Mouse (Mus musculus) naive thymus-derived CD4-positive, alpha-beta T cell, adult 2 months (primary cell): Measurements from ENCODE around the gene Myo9b.
A peak's percentile ranks its signal among the peaks of the same experiment; 100 is the strongest.
"Not testable (repeated sequence)": the region's sequence is repeated elsewhere in the genome, so short reads cannot be mapped to it uniquely, and the experiment has no call there.

Source experiments
- DNase-seq: peaks from one replicate; pipeline ENCODE4 v3.0.0-alpha.2; 2011; ENCODE audit warnings: low read depth

The Myo9b gene

DNA sequence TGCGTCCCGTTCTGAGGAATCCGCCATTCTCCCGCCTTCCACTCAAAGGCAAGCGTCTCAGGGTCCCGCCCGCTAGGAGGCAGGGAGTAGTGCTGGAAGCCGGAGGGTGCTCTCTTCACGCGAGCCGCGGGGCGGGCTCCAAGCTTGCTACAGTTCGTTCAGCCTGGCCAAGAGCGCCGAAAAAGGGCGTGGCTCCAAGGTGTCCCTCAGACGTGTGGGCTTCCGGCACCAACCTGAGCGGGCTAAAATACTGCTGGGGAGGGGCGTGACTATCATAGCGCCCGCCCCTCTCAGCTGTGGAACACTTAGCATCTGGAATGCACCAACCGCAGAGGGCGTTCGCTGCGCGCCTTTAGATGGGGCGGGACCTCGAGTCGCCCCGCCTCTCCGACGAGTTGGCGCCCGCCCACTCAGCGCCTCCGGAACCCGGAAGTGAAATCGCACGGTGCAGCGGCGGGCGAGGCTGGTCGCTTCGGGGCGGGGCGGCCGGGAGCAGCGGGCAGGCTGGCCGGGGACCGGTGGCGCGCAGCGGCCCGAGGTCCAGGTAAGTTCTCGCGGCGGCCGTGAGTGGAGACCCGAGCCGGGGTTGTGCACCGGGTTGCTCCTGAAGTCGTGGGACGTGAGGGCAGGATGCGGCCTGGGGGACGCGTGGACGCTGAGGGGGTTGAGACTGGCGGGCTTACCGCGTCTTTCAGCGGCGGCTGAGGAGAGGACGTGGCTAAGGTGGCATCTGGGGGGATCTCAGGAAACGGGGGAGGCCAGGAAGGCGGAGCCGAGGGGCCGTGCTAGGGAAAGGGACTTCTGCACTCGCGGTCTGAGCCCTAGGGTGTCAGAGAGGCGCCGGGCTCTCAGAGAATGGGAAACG, at the start of gene Myo9b, which contains the start of gene Haus8:
Myo9b (plus strand) TSS at position 429 of the 865 bp plus-strand sequence.
Haus8 (minus strand) TSS at position 649 of the 865 bp plus-strand sequence.
- DNase-seq, result peak; percentile 100

DNA sequence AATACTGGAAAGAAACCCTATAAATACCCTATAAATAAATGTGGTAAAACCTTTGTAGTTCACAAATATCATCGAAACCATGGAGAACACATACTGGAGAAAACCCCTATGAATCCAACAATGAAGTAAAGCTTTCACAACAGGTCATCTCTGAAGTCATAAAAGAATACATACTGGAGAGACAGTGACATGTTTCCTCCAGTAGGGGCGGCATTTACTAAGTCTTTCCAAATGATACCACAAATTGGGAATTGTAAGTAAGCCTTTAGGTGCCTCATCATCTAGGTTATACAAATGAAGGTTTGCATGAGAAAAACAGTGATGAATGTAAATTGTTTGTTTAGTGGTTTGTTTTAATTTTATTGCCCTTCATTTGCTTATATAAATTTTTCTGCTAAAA, 48.0 kb upstream of the Myo9b start:
- peak; percentile 56 for DNase-seq

DNA sequence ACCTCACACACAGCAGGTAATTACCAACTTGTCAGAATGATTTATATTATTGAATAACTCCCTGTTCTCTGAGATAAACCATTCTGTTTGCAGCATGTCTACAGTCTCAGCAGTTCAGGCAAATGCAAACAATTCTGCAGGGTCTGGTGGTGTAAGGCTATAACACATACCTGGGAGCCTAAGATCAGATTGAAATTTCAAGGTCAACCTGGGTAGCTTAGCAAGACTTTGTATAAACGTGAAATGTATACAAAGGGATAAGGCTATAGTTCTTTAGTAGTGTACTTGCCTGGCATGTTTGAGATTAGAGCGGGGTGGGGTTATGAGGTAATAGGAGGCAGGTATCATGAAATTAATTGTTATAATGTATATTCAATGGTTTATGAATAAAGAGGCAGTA, 29.8 kb upstream of the Myo9b start:
- no peak for DNase-seq

GRCm38 (mm10) chr8:71248203-71248602, 24.3 kb upstream of the Myo9b start:
- DNase-seq, result no peak

GRCm38 (mm10) chr8:71256545-71257232, 15.8 kb upstream of the Myo9b start:
- DNase-seq, result no peak

DNA sequence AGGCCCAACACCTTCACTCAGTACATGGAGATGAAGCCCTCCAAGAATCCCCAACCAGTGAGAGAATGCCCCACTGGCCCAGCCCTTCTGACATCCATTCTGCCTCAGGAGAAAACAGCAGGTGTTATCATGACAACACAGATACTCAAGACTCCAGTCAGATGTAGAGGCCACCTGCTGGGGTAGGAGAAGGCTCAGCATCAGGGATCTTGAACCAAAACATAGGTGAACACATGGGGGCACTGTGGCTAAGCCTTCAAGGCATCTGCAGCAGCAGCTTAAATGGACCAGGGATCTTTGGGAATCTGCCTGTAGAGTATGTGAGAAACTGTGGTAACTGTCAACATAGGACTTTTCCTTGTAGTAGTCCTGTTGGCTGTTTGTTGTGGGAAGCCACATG, 11.3 kb upstream of the Myo9b start:
- no peak for DNase-seq

- no peak for DNase-seq
Observed at GRCm38 (mm10) chr8:71267690-71268089, 4.8 kb upstream of the Myo9b start.

- DNase-seq, result not testable (repeated sequence)
Observed at GRCm38 (mm10) chr8:71268286-71268685, 4.2 kb upstream of the Myo9b start.

DNA sequence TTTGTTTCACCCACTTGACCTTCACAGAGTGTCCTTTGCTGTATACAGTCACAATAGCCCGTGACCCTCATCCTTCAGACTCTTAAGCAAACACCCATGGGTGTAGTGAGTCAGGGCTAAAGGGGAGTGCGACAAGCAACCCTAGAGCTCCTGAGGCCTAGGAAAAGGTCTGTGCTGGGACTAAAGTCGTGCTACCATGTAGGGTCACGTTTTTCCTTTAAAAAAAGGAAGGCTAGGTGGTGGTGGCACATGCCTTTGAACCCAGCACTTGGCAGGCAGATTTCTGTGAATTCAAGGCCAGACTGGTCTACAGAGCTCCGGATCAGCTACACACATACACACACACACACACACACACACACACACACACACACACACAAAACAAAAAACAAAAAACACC, 884 bp upstream of the Myo9b start:
- peak; percentile 30 for DNase-seq

- DNase-seq, result peak; percentile 72
Observed at GRCm38 (mm10) chr8:71273151-71273510, 617 bp downstream of the Myo9b start.

- DNase-seq, result no peak
Observed at GRCm38 (mm10) chr8:71274478-71274877, 2.0 kb downstream of the Myo9b start.

DNA sequence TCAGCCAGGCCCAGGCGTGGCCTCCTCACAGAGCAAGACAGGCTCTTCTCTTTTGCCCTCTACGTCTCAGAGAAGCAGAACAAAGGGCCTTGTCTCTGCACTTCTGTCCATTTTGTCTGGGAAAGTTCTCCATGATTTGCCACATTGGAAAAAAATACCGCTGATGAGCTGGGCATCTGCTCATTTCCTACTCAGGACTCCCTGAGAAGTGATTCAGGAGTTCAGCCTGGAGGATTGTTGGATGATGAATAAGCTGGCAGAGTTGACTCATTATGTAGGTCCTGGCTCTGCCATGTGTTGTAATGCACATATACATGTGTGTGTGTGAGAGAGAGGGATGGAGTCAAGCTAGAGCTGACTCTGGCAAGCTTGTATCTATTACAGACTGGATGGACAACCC, 3.7 kb downstream of the Myo9b start:
- DNase-seq, result no peak

DNA sequence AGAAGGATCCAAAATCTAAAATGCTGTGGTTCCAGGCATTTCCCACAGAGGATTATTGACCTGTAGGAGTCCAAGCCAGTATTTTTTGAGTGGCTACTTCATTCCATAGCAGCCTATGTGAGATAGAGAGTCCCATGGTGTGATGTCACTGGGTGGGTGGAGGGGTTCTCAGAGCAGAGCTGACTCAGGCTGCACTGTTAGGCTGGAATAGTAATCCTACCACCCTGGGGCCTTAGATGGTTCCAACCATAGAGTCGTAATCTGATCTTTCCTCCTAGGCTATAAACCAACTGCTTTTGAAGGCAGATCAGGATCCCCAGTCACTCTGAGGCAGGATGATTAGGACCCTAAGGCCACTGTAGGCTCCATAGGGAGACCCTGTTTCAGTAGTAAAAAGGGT, 6.9 kb downstream of the Myo9b start:
- not testable (repeated sequence) for DNase-seq

DNA sequence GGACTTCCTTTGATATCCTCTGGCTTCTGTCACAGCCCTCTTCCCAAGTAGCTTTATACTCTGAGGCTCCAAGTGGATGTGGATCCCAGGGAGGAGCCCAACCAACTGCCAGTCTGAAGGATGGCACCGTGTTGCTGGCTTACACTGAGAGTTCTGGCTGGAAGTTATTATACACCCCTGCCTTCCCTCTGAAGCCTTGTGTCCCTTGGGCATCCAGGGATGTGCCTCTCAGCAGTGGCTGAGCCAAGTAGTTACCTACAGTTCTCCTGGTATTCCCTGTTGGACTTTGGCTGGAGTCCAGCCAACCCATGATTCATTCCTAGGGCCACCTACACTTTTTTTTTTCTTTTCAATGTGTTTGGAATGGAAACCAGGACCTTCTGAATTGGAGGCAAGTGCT, 9.2 kb downstream of the Myo9b start:
- DNase-seq, result not testable (repeated sequence)

DNA sequence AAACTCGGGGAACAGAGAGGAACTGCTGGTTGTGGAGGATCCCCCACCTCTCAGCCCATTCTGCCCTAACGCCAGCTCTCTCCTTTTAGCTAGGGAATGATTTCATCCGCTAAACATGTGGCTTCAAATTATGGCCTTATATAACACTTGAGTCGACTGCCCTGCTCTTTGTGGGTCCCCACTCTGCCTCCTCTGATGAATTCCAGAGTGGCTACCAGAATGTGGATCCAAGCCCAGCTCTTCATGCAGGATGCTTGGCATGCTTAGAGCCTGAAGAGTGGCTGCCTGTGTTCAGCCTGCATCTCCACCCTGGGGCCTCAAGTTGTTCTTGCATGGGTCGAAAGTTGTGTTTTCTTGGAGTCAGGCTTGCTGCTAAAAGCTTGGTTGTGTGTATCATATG, 10.1 kb downstream of the Myo9b start:
- no peak for DNase-seq

DNA sequence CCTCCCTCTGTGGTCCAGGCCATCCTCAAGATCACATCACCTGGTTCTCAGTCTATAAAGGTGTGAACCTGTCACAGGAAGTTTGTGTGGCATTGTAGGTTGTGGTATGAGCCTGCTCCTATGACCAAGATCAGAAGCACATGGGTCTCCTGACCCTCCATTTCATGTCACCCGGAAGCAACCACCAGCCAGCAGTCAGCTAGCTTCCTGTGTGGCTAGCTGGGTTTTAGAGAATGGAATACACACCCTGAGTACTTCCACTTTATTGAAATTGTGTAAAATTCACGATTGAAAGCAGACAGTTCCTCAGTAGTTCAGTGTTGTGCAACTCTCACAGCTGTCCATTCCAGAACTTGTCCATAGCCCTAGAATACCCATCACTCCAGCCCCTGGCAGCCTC, 13.7 kb downstream of the Myo9b start:
- peak; percentile 39 for DNase-seq

DNA sequence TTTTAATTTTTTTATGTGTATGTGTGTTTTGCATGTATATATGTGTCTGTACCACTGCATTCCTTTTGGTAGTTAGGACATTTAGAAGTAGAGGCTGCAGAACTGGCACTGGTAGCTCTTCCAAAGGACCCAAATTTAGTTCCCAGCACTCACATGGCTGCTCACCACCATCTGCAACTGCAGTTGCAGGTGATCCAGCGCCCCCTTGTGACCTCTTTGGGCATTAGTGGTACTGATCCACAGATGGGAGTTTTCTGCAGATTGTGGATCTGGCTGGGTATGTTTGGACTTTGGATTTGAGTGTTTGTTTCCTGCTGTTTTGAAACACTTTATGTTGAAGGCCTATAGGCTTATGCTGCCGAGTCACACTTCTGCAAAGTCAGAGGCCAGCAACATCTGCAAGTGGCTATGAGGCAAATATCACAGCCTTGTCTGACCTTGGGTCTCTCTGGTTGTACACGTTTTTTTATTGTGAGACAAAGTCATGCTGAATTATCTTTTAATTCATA, 16.0 kb downstream of the Myo9b start:
- no peak for DNase-seq

GRCm38 (mm10) chr8:71289098-71289497, 16.6 kb downstream of the Myo9b start:
- no peak for DNase-seq

GRCm38 (mm10) chr8:71290211-71290610, 17.7 kb downstream of the Myo9b start:
- no peak for DNase-seq

- DNase-seq, result no peak
Observed at GRCm38 (mm10) chr8:71290911-71291310, 18.4 kb downstream of the Myo9b start.

GRCm38 (mm10) chr8:71291351-71291750, 18.8 kb downstream of the Myo9b start:
- no peak for DNase-seq

DNA sequence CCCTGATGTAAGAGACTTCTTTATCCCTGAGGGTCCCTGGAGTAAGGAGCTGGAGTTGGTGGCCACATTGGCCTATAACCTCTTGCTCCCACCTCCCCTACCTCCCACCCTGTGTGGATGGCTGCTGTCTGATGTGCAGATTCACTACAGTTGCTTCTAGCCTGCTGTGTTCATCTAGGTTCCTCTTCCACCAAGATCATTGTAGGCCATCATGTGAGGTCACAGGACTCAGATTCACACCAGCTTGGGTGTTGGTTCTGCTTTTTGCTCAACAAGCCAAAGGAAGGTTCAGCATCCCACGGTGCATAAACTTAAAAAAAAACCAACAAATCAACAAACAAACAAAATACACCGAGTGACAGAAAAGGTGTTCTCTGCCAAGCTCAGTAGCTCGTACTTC, 21.4 kb downstream of the Myo9b start:
- not testable (repeated sequence) for DNase-seq

GRCm38 (mm10) chr8:71296188-71296621, 23.7 kb downstream of the Myo9b start:
- no peak for DNase-seq
